Mouse (Mus musculus): ENCODE measurements at regions not wholly inside any gene's neighbourhood (a gene's known extent, or its start where the extent isn't known, plus 50 kb on each side); places are given as distances from the start of the nearest gene placed in this dataset.

DNA sequence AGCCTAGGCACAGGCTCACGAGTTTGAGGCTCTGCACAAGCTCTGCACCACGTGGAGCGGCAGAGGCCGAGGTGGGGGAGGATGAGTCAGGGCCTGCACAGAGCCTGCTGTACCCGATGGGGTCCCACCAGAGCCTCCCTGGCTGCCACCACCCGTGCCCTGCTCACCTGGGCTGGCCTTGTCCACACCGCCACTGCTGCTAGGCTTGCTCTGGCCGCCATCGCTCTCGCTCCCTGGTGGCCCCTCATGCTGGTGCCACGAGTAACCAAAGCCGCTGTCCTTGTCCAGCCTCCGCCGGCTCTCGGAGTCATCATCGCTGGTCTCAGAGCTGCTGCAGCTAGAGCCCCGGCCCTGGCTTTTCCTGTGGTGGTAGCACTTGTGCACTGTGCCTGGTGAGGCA lies 386.8 kb downstream of the Gm8797 start:
- DNase-seq: no peak

DNA sequence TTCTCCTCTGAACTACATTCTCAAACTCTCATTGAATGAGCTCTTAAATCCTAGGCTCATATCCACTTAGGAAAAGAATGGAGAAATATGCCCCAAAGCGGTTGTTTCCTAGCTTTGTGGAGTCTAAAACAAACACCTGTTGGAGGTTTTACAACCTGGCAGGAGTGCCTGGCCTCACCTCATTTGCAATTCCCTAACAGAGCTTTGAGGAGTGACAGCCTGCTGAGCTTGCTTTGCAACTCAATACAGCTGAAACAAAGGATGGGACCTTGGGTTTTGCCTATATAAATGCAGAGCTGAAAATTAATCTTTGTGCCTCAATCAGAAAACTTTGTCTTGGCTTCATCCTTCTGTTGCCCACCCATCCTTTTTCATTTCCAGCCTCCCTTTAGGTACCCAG lies 423.2 kb downstream of the Gm8797 start:
- no peak for DNase-seq

DNA sequence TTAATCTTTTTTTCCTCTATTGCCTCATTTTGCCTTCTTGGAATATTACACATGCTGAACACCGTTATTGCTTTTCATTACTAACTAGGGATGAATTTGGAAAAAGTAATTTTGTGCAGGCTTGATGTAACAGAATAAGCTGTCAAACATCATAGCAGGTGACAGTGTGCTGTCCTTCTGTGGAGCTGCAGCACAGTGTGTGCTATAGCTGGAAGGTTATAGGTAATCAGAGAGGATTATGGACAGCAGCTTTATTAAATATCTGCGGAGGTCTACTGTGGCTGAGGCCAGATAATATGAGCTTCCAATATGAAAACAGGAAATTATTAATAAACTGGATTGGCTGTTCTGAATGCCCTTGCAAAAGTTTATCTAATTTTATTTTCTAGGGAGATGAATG lies 431.9 kb downstream of the Gm8797 start:
- no peak for DNase-seq

DNA sequence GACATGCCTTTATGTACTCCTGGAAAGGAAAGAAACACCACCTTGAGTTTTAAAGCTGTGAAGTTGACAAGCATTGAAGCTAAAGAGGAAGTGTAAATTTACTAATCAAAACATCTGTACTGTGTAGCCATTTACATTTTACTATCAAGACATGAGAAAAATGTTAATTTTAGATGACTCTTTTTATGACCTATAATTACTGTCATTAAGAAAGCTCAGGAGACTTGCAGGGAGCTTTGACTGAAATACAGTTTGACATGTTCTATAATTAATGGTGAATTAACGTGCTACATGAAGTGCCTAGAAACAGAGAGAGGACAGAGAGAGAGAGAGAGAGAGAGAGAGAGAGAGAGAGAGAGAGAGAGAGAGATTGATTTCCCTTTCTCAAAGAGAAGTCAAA lies 432.8 kb downstream of the Gm8797 start:
- no peak for DNase-seq

DNA sequence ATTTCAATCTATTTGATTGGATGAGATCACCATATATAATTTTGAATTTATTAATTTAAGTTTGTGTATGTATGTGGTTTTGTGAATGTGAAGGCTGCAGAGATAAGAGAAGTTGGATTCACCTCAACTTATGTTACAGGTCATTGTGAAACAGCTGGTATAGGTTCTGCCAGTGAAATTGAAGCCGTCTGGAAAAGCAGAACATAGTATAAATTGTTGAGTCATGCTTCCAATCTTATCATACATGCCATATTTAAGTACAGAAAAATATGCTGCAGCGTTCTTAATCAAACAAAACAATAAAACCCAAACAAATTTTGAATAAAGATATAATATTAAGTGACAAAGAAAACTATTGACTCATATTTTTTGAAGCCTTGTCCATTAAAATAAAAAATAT lies 415.6 kb downstream of the 1700008P02Rik start:
- no peak for DNase-seq

DNA sequence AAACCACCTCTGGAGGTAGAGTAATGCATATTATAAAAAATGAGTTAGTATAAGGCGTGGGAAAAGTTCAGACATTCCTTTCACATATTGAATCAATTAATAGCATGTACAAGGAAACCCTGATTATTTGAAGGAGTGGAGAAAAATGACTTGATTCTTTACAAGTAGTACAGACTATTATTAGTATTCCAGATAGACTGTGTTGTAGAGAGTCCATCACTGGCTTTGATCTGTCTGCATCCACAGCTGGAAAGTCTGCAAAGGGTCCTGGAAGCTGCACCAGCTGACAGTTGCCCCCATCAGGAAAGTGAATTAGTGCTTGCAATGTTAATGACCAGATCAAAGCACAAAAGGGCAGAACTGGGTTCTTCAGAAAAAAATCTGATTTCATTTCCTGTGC lies 391.6 kb downstream of the 1700008P02Rik start:
- no peak for DNase-seq
